Mouse (Mus musculus): ENCODE data around the gene Mbd6. TPM values are rescaled to one million over a fixed set of nuclear protein-coding genes. Genes with fewer than 3 reads are reported as not detected.
"Not testable (repeated sequence)": the region's sequence is repeated elsewhere in the genome, so short reads cannot be mapped to it uniquely, and the experiment has no call there.

Gene Mbd6
- total RNA-seq, 2 experiments from 2014 or later = 37.4 to 45.5 TPM

GRCm38 (mm10) chr10:127318009-127318408 lies 29.2 kb upstream of the Mbd6 start:
- intact Hi-C loops (cut with DNase I) = no loop called here

GRCm38 (mm10) chr10:127317277-127317676 lies 28.5 kb upstream of the Mbd6 start:
- no peak for DNase-seq (ENCODE audit: extremely low spot score in 1 of 2, low spot score in 2 of 2)
- intact Hi-C loops (cut with DNase I) = no loop called here

More at GRCm38 (mm10) chr10:127318009-127318408, 29.2 kb upstream of the Mbd6 start:
- DNase-seq (ENCODE audit: extremely low spot score in 1 of 2, low spot score in 2 of 2) = no peak

GRCm38 (mm10) chr10:127314950-127315349 lies 26.1 kb upstream of the Mbd6 start:
- intact Hi-C loops (cut with DNase I); DNase-seq (ENCODE audit: extremely low spot score in 1 of 2, low spot score in 2 of 2): not testable (repeated sequence)

GRCm38 (mm10) chr10:127313516-127313915 lies 24.7 kb upstream of the Mbd6 start:
- DNase-seq (ENCODE audit: extremely low spot score in 1 of 2, low spot score in 2 of 2); intact Hi-C loops (cut with DNase I): not testable (repeated sequence)

GRCm38 (mm10) chr10:127312858-127313257 lies 24.0 kb upstream of the Mbd6 start:
- intact Hi-C loops (cut with DNase I) = no loop called here
- DNase-seq (ENCODE audit: extremely low spot score in 1 of 2, low spot score in 2 of 2) = no peak

- DNase-seq (ENCODE audit: extremely low spot score in 1 of 2, low spot score in 2 of 2) = peak; percentile 71 to 80
- intact Hi-C loops (cut with DNase I) = no loop called here
Measured at GRCm38 (mm10) chr10:127312356-127312676, 23.5 kb upstream of the Mbd6 start.

GRCm38 (mm10) chr10:127311476-127312355 lies 22.9 kb upstream of the Mbd6 start, which contains the start of gene Mars:
Gene Mars (minus strand): TSS chr10:127311786.
- peak; percentile 94 to 96 for DNase-seq (ENCODE audit: extremely low spot score in 1 of 2, low spot score in 2 of 2)
- intact Hi-C loops (cut with DNase I) = no loop called here

GRCm38 (mm10) chr10:127310523-127311475 lies 22.0 kb upstream of the Mbd6 start:
- intact Hi-C loops (cut with DNase I) = no loop called here
- no peak for DNase-seq (ENCODE audit: extremely low spot score in 1 of 2, low spot score in 2 of 2)

GRCm38 (mm10) chr10:127309167-127309566 lies 20.3 kb upstream of the Mbd6 start:
- DNase-seq (ENCODE audit: extremely low spot score in 1 of 2, low spot score in 2 of 2); intact Hi-C loops (cut with DNase I): not testable (repeated sequence)

- intact Hi-C loops (cut with DNase I) = no loop called here
- no peak for DNase-seq (ENCODE audit: extremely low spot score in 1 of 2, low spot score in 2 of 2)
Measured at GRCm38 (mm10) chr10:127303136-127303535, 14.3 kb upstream of the Mbd6 start.

GRCm38 (mm10) chr10:127300361-127300760 lies 11.5 kb upstream of the Mbd6 start:
- no peak for DNase-seq (ENCODE audit: extremely low spot score in 1 of 2, low spot score in 2 of 2)
- intact Hi-C loops (cut with DNase I) = no loop called here

GRCm38 (mm10) chr10:127297015-127297871 lies 8.4 kb upstream of the Mbd6 start:
- DNase-seq (ENCODE audit: extremely low spot score in 1 of 2, low spot score in 2 of 2) = no peak
- intact Hi-C loops (cut with DNase I) = no loop called here

- DNase-seq (ENCODE audit: extremely low spot score in 1 of 2, low spot score in 2 of 2) = no peak
- intact Hi-C loops (cut with DNase I) = no loop called here
Measured at GRCm38 (mm10) chr10:127295986-127296794, 7.4 kb upstream of the Mbd6 start.

- DNase-seq (ENCODE audit: extremely low spot score in 1 of 2, low spot score in 2 of 2) = no peak
Measured at GRCm38 (mm10) chr10:127294895-127295510, 6.2 kb upstream of the Mbd6 start.

GRCm38 (mm10) chr10:127293590-127294113 lies 4.8 kb upstream of the Mbd6 start:
- intact Hi-C loops (cut with DNase I) = no loop called here
- no peak for DNase-seq (ENCODE audit: extremely low spot score in 1 of 2, low spot score in 2 of 2)

More at GRCm38 (mm10) chr10:127294895-127295510, 6.2 kb upstream of the Mbd6 start:
- intact Hi-C loops (cut with DNase I) = no loop called here

- intact Hi-C loops (cut with DNase I) = no loop called here
- no peak for DNase-seq (ENCODE audit: extremely low spot score in 1 of 2, low spot score in 2 of 2)
Measured at GRCm38 (mm10) chr10:127292987-127293538, 4.2 kb upstream of the Mbd6 start.
